Mouse (Mus musculus) adrenal gland, adult 18-20 months (tissue): Measurements from ENCODE around the gene Gm2431. TPM values are rescaled to one million over a fixed set of nuclear protein-coding genes. Genes with fewer than 3 reads are reported as not detected.
"Not testable (repeated sequence)": the region's sequence is repeated elsewhere in the genome, so short reads cannot be mapped to it uniquely, and the experiment has no call there.

ENCODE experiments used
- DNase-seq, 2 experiments: peaks; one replicate each; pipeline ENCODE4 v3.0.0; 2021 to 2022; ENCODE audit warnings: low spot score in 2 of 2
- total RNA-seq, 2 experiments: library from RNA; stranded (reverse); gene quantifications; 1 replicate in 1 of 2; 2 replicates in 1 of 2; pipeline ENCODE4 v1.2.3; 2021

Gene Gm2431
- total RNA-seq, 2 experiments from 2014 or later = not detected

DNA sequence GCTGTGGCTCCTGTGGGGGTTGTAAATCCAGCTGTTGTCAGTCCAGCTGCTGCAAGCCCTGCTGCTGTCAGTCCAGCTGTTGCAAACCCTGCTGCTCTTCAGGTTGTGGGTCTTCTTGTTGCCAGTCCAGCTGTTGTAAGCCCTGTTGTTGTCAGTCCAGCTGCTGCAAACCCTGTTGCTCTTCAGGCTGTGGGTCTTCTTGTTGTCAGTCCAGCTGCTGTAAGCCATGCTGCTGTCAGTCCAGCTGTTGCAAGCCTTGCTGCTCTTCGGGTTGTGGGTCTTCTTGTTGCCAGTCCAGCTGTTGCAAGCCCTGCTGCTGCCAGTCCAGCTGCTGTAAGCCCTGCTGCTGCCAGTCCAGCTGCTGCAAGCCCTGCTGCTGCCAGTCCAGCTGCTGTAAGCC is 46.0 kb downstream of the Gm2431 start:
- DNase-seq = not testable (repeated sequence)

DNA sequence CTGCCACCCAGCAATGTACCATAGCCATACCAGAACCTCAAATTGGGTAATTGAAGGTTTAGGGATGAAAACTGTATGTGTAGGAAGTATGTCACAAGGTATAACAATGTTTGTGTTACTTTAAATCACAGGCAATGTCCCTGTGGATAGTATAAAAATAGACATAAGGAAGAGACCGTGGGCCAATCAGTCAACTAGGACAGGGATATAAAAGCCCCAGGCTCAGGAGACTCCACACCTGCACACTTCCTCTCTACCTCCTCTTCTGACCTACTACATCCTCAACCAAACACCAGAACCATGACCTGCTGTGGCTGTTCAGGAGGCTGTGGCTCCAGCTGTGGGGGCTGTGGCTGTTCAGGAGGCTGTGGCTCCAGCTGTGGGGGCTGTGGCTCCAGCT is 46.6 kb downstream of the Gm2431 start, which contains the start of gene Gm7579:
Gene Gm7579, plus strand, starts transcription at position 301 of the 400 bp plus-strand sequence.
- DNase-seq = no peak

Other genes with a start within 250 kb of the Gm2431 start
- 10 to 100 TPM; 45.2 to 58.8 TPM for gene Mob2, start 197.3 kb downstream of the Gm2431 start, total RNA-seq
- 10 to 100 TPM in 1 of 2 experiments, 1 to 10 TPM in 1; 8.9 to 23.6 TPM for gene Dusp8, start 162.5 kb downstream of the Gm2431 start, total RNA-seq
- gene Gm45618, start 137.6 kb downstream of the Gm2431 start, total RNA-seq = not detected
- not detected for gene Gm39115, start 122.3 kb downstream of the Gm2431 start, total RNA-seq
- not detected for gene Gm45337, start 113.7 kb downstream of the Gm2431 start, total RNA-seq
- gene Gm29735, start 101.2 kb downstream of the Gm2431 start, total RNA-seq = not detected
- gene Gm4553, start 92.6 kb downstream of the Gm2431 start, total RNA-seq = not detected
- gene Krtap5-2, start 82.3 kb downstream of the Gm2431 start, total RNA-seq = not detected
- gene Gm10153, start 68.0 kb downstream of the Gm2431 start, total RNA-seq = not detected
- not detected for gene Krtap5-3, start 57.0 kb downstream of the Gm2431 start, total RNA-seq
- not detected for gene Gm7579, start 46.5 kb downstream of the Gm2431 start, total RNA-seq
- not detected for gene Krtap5-5, start 28.4 kb downstream of the Gm2431 start, total RNA-seq
- gene Gm40460, start 17.3 kb downstream of the Gm2431 start, total RNA-seq = not detected
- not detected for gene Gm4559, start 16.0 kb upstream of the Gm2431 start, total RNA-seq
- gene Krtap5-1, start 38.8 kb upstream of the Gm2431 start, total RNA-seq = not detected
- gene Krtap5-4, start 45.2 kb upstream of the Gm2431 start, total RNA-seq = not detected
- gene Ifitm10, start 115.4 kb upstream of the Gm2431 start, total RNA-seq = 1 to 10 TPM; 2.1 to 3.1 TPM
- gene Gm49369, start 124.3 kb upstream of the Gm2431 start, total RNA-seq = 1 to 10 TPM; 3.1 to 9.4 TPM
- gene Ctsd, start 129.7 kb upstream of the Gm2431 start, total RNA-seq = 1,000 to 10,000 TPM; 1,152 to 1,350 TPM
- not detected for gene Syt8, start 176.5 kb upstream of the Gm2431 start, total RNA-seq
- gene Tnni2, start 183.5 kb upstream of the Gm2431 start, total RNA-seq = 10 to 100 TPM in 1 of 2 experiments, under 1 TPM in 1; 0.83 to 10.2 TPM
- gene Lsp1, start 202.5 kb upstream of the Gm2431 start, total RNA-seq = 10 to 100 TPM; 17.0 to 24.2 TPM
- 10 to 100 TPM in 1 of 2 experiments, under 1 TPM in 1; 0.83 to 16.2 TPM for gene Tnnt3, start 240.5 kb upstream of the Gm2431 start, total RNA-seq